Comparison of ENCODE assay signal across 14 mouse cellular contexts in genomic region chr5:74206038-74206437, GRCm38 (mm10). TPM values are rescaled to one million over a fixed set of nuclear protein-coding genes. Genes with fewer than 3 reads are reported as not detected.
DNase-seq lines count a peak whose midpoint lies in the region; ATAC-seq lines count a peak whose summit lies in the region.
"Had no signal": no experiment of that assay in that cellular context is flagged by ENCODE, and none has a peak within 500 bp of the region (broad histone marks: within the 10 kb centered on the region; RNA-seq: fewer than 3 reads in every experiment).

No protein-coding gene starts in this region.

- H3K27me3 ChIP-seq in forebrain, embryonic 10.5 days (ENCODE audit: poor library complexity, severe bottlenecking): no peaks in the 10 kb centered on the region
- no peaks in the 10 kb centered on the region for H3K27me3 ChIP-seq in forebrain, embryonic 12.5 days
- H3K27me3 ChIP-seq in kidney, embryonic 15.5 days: no peaks in the 10 kb centered on the region
- H3K27me3 ChIP-seq in heart, embryonic 12.5 days (replicated peaks): no peaks in the 10 kb centered on the region
- no peaks in the 10 kb centered on the region for H3K27me3 ChIP-seq in limb, embryonic 12.5 days
- H3K27me3 ChIP-seq: midbrain, embryonic 15.5 days had no signal

- H3K27ac ChIP-seq in forebrain, embryonic 10.5 days: peak overlapping the region; percentile 67; the same call in 1 of the 2 replicates
- H3K27ac ChIP-seq in forebrain, embryonic 12.5 days: no peak overlapping the region
- peak overlapping the region; percentile 80 for H3K27ac ChIP-seq in kidney, embryonic 15.5 days
- peak overlapping the region; percentile 94 for H3K27ac ChIP-seq in heart, embryonic 12.5 days (ENCODE audit: poor library complexity, severe bottlenecking)
- peak overlapping the region; percentile 43; the same call in 1 of the 2 replicates for H3K27ac ChIP-seq in limb, embryonic 12.5 days
- H3K27ac ChIP-seq: midbrain, embryonic 15.5 days had no signal

- no peak overlapping the region for H3K9ac ChIP-seq in forebrain, embryonic 12.5 days
- no peak overlapping the region for H3K9ac ChIP-seq in kidney, embryonic 15.5 days
- no peak overlapping the region for H3K9ac ChIP-seq in heart, embryonic 12.5 days
- no peak overlapping the region for H3K9ac ChIP-seq in limb, embryonic 12.5 days (replicated peaks)
- H3K9ac ChIP-seq: midbrain, embryonic 15.5 days had no signal

- no peak overlapping the region for H3K4me3 ChIP-seq in forebrain, embryonic 10.5 days
- H3K4me3 ChIP-seq in forebrain, embryonic 12.5 days (replicated peaks): no peak overlapping the region
- H3K4me3 ChIP-seq in kidney, embryonic 15.5 days (replicated peaks): no peak overlapping the region
- no peak overlapping the region for H3K4me3 ChIP-seq in heart, embryonic 12.5 days
- no peak overlapping the region for H3K4me3 ChIP-seq in limb, embryonic 12.5 days (replicated peaks)
- H3K4me3 ChIP-seq: midbrain, embryonic 15.5 days had no signal

- no peak overlapping the region for H3K4me2 ChIP-seq in forebrain, embryonic 12.5 days
- H3K4me2 ChIP-seq in kidney, embryonic 15.5 days: no peak overlapping the region
- H3K4me2 ChIP-seq in heart, embryonic 12.5 days: peak overlapping the region; percentile 39
- H3K4me2 ChIP-seq in limb, embryonic 12.5 days: no peak overlapping the region
- H3K4me2 ChIP-seq: midbrain, embryonic 15.5 days had no signal

- no peak for DNase-seq in forebrain, embryonic 10.5 days (ENCODE audit: extremely low spot score, low spot score)
- no peak for DNase-seq in kidney, adult 9 months
- no peak for DNase-seq in cerebellum, postnatal 4 days (ENCODE audit: low spot score in 2 of 2)
- DNase-seq in thymus, postnatal 25 days: no peak
- DNase-seq: cerebellum, postnatal 10 days; kidney, postnatal 36 days; layer of hippocampus, postnatal 36 days; thymus, postnatal 36 days had no signal

- no peak for ATAC-seq in forebrain, embryonic 12.5 days (ENCODE audit: low FRiP score)
- no peak for ATAC-seq in kidney, embryonic 15.5 days (replicated peaks; ENCODE audit: low FRiP score)
- ATAC-seq in heart, embryonic 12.5 days (ENCODE audit: insufficient number of reproducible peaks, low FRiP score): peak; percentile 61
- ATAC-seq in limb, embryonic 12.5 days (ENCODE audit: insufficient number of reproducible peaks, insufficient read depth, low FRiP score, low TSS enrichment, low read depth): no peak
- ATAC-seq: hindbrain, embryonic 16.5 days; midbrain, embryonic 15.5 days had no signal

- WGBS in forebrain, embryonic 10.5 days: 93% methylated on average over 7 of the region's 7 CpGs
- 91% methylated on average over 7 of the region's 7 CpGs for WGBS in forebrain, embryonic 12.5 days
- 77% methylated on average over 7 of the region's 7 CpGs for WGBS in kidney, embryonic 15.5 days
- 21% methylated on average over 7 of the region's 7 CpGs for WGBS in heart, embryonic 12.5 days
- WGBS in limb, embryonic 12.5 days: 87% methylated on average over 7 of the region's 7 CpGs

- H3K9me3 ChIP-seq in forebrain, embryonic 10.5 days: no peaks in the 10 kb centered on the region
- no peaks in the 10 kb centered on the region for H3K9me3 ChIP-seq in forebrain, embryonic 12.5 days
- H3K9me3 ChIP-seq in kidney, embryonic 15.5 days (replicated peaks): no peaks in the 10 kb centered on the region
- 0 out of 2 replicates have a peak, but pooled peaks cover 3% of the 10 kb centered on the region for H3K9me3 ChIP-seq in heart, embryonic 12.5 days (replicated peaks)
- H3K9me3 ChIP-seq in limb, embryonic 12.5 days: no peaks in the 10 kb centered on the region
- H3K9me3 ChIP-seq: midbrain, embryonic 15.5 days had no signal

- peaks cover 50% of the 10 kb centered on the region for H3K4me1 ChIP-seq in forebrain, embryonic 10.5 days
- H3K4me1 ChIP-seq in forebrain, embryonic 12.5 days: peaks cover 7% of the 10 kb centered on the region
- H3K4me1 ChIP-seq in kidney, embryonic 15.5 days: peaks cover 61% of the 10 kb centered on the region
- H3K4me1 ChIP-seq in heart, embryonic 12.5 days (replicated peaks): peaks cover 63% of the 10 kb centered on the region
- peaks cover 61% of the 10 kb centered on the region for H3K4me1 ChIP-seq in limb, embryonic 12.5 days (replicated peaks)
- H3K4me1 ChIP-seq: midbrain, embryonic 15.5 days had no signal

- H3K36me3 ChIP-seq in forebrain, embryonic 10.5 days (replicated peaks): no peaks in the 10 kb centered on the region
- H3K36me3 ChIP-seq in forebrain, embryonic 12.5 days (replicated peaks): no peaks in the 10 kb centered on the region
- H3K36me3 ChIP-seq in kidney, embryonic 15.5 days: no peaks in the 10 kb centered on the region
- H3K36me3 ChIP-seq in heart, embryonic 12.5 days: no peaks in the 10 kb centered on the region
- no peaks in the 10 kb centered on the region for H3K36me3 ChIP-seq in limb, embryonic 12.5 days
- H3K36me3 ChIP-seq: midbrain, embryonic 15.5 days had no signal

RNA-seq across cellular contexts. Expression of gene Rasl11b, which starts 11.0 kb away (rescaled TPM):
- 27.5 and 29.2 TPM in 2 replicates for polyA plus RNA-seq in forebrain, embryonic 10.5 days (2016; fragmentation: Nextera tagmentation; extraction: Ambion mirVana)
- 29.1 and 31.5 TPM in 2 replicates for polyA plus RNA-seq in forebrain, embryonic 12.5 days (2016; fragmentation: Nextera tagmentation; extraction: Ambion mirVana)
- polyA plus RNA-seq in kidney, embryonic 15.5 days (2015; fragmentation: Nextera tagmentation; extraction: Ambion mirVana): 60.3 and 63.1 TPM in 2 replicates
- polyA plus RNA-seq in heart, embryonic 12.5 days (2016; fragmentation: Nextera tagmentation; extraction: Ambion mirVana): 107 TPM in 2 replicates
- polyA plus RNA-seq in limb, embryonic 12.5 days (2016; fragmentation: Nextera tagmentation; extraction: Ambion mirVana): 156 and 176 TPM in 2 replicates
